Mouse (Mus musculus): Measurements from ENCODE around the gene Efna1. TPM values are rescaled to one million over a fixed set of nuclear protein-coding genes. Genes with fewer than 3 reads are reported as not detected.
A peak's percentile ranks its signal among the peaks of the same experiment; 100 is the strongest.

Efna1 gene
- polyA plus RNA-seq, 1 experiment, result 54.1 TPM

DNA sequence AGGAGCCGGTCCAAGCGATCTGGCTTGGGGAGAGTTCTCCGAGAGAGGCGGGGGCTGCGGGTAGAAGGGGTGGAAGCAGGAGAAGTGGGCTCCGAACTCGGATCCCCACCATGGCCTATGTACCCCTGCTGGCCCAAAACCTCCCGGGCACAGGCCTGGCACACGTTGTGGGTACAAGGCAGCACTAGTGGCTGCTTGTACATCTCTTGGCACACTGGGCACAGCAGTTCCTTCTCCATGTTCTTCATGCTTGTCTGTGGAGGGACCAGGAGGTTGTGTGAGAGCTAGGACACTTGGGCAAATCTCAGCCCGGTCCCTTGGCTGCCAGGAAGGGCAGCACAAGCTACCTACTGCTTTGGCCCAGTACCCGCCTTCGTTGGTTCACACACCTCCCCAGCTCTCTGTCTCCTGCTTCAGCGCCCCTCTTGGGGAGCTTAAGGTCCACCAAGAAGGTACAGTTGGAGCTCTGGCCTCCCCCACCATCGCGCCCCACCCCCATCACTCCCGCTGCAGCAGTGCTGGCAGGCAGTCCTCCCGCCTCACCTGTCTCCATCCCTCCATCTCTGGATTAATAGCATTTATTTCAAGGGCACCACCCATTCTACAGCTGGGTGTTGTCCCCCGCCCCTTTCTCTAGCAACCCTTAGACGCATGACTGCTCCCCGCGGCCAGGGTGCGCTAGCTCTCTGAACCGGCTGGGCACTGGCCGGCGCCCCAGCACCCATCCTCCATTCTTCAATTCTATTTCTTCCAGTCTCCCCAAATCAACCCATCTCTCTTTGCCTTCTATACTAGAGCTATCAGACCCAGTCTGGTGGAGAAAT, 36.6 kb downstream of the Efna1 start:
- TF ChIP-seq CTCF (conservative IDR thresholded peaks at IDR 0.05; ENCODE audit: insufficient read depth, insufficient read length, low read depth, low read length) (peak; percentile 32; the same call in 1 of the 2 replicates), POLR2A (IDR thresholded peaks at IDR 0.05; ENCODE audit: low read depth, low read length) (no peak)
- H3K36me3 ChIP-seq (ENCODE audit: control insufficient read depth, insufficient read depth, low read length), result no peaks in the 10 kb centered on the region
- DNase-seq, result peak; percentile 72
- WGBS, result 24% methylated on average over 25 of the region's 25 CpGs
- H3K27me3 ChIP-seq (replicated peaks; ENCODE audit: control insufficient read depth, insufficient read depth, low read length), result no peaks in the 10 kb centered on the region
- no peak overlapping the region for H3K27ac ChIP-seq (ENCODE audit: insufficient read depth, low read depth, low read length)
- peaks cover 18% of the 10 kb centered on the region for H3K4me1 ChIP-seq (ENCODE audit: control insufficient read depth, insufficient read depth, low read length)
- peak overlapping the region; percentile 34 for H3K4me3 ChIP-seq (ENCODE audit: insufficient read depth, low read depth, low read length)

DNA sequence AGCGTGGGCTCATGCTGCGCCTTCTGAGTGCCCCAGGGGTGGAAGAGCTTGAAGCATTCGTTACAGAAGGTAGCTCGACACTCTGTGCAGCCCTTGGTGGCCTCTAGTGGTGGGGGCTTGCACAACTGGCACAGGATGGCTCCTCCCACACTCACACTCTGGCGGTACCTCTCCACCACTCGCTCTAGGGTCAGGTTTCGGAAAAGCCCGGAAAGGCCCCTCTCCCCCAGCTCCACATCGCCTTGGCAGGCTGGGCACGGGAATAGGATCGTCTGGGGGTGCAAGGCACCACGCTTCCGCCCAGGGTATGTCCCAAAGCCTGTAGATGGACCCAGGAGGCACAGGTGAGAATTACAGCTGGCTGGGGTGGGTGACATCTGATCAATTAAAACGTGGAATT, 37.3 kb downstream of the Efna1 start:
- Histone ChIP-seq H3K27ac (ENCODE audit: insufficient read depth, low read depth, low read length) (no peak overlapping the region), H3K4me3 (ENCODE audit: insufficient read depth, low read depth, low read length) (no peak overlapping the region), H3K4me1 (ENCODE audit: control insufficient read depth, insufficient read depth, low read length) (peaks cover 18% of the 10 kb centered on the region), H3K27me3 (replicated peaks; ENCODE audit: control insufficient read depth, insufficient read depth, low read length) (no peaks in the 10 kb centered on the region), H3K36me3 (ENCODE audit: control insufficient read depth, insufficient read depth, low read length) (no peaks in the 10 kb centered on the region)
- TF ChIP-seq CTCF (conservative IDR thresholded peaks at IDR 0.05; ENCODE audit: insufficient read depth, insufficient read length, low read depth, low read length), result no peak; the same call in 1 of the 2 replicates
- no peak for TF ChIP-seq POLR2A (IDR thresholded peaks at IDR 0.05; ENCODE audit: low read depth, low read length)
- WGBS, result 33% methylated on average over 14 of the region's 14 CpGs
- DNase-seq, result peak; percentile 68

DNA sequence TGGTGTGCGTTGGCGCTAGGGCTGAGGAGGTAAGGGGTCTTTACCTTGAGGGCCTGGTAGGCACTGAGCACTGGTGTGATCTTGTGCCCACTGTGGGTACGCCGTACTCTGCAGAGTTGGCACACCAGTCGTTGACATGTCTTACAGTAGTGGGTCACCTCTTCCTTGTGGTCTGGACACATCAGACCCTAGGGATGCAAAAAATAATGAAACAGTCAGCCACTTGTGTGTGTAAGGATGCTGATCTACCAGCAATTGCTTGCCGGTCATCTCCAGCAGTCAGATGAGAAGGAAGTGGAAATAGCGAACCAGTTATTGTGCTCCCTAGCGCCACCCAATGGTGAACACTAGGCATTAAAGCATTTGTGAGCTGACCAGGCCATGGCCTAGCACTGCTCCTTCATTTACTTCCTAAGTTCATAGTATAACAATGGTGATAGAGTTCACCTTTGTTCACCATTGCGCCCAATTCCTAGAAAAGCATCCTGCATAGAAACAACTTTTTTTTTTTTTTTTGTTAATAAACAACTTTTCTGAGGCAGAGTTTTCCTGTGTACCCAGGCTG, 38.5 kb downstream of the Efna1 start:
- Histone ChIP-seq H3K27ac (ENCODE audit: insufficient read depth, low read depth, low read length) (no peak overlapping the region), H3K27me3 (replicated peaks; ENCODE audit: control insufficient read depth, insufficient read depth, low read length) (no peaks in the 10 kb centered on the region), H3K4me1 (ENCODE audit: control insufficient read depth, insufficient read depth, low read length) (peaks cover 18% of the 10 kb centered on the region), H3K4me3 (ENCODE audit: insufficient read depth, low read depth, low read length) (no peak overlapping the region), H3K36me3 (ENCODE audit: control insufficient read depth, insufficient read depth, low read length) (no peaks in the 10 kb centered on the region)
- TF ChIP-seq CTCF (conservative IDR thresholded peaks at IDR 0.05; ENCODE audit: insufficient read depth, insufficient read length, low read depth, low read length) (peak; percentile 88), POLR2A (IDR thresholded peaks at IDR 0.05; ENCODE audit: low read depth, low read length) (no peak)
- 60% methylated on average over 9 of the region's 9 CpGs for WGBS
- peak; percentile 87 for DNase-seq

DNA sequence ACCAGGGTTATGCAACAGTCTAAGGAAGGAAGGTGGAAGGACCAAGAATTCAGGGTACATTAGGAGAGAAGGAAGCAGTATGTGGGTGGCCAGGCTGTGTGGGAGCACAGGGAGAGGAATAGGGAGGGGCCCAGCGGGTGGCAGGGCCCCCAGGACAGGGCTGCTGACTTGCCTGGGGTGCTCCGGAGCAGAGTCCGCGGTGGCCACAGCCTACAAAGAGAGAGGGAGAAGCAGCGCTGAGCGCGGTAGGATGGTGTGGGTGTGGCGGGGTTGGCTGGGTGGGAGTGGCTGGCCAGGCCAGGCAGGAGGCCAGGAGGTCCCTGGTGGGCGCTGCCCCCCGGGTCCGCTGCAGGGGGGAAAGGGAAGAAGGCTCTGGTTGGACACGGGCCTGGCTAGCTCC, 42.4 kb downstream of the Efna1 start:
- WGBS, result 44% methylated on average over 12 of the region's 12 CpGs

DNA sequence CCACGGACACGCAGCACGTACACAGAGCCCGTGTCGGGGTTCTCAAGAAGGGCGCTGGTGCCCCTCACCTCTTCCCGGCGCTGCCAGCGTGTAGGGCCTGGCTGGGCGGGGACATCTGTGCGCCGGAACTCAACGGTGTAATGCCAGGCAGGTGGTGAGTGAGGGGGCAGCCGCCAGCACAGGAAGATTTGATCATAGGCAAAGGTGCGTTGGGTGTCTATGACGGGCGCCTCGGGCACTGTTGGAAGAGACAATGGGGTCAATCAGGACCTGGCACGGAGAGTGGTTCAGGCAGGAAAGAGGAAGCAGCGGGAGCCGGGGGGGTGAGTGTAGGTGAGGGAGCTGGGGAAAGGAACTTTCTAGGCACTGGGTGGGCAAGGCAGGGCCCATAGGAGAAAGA, 43.3 kb downstream of the Efna1 start:
- Histone ChIP-seq H3K36me3 (ENCODE audit: control insufficient read depth, insufficient read depth, low read length) (no peaks in the 10 kb centered on the region), H3K27ac (ENCODE audit: insufficient read depth, low read depth, low read length) (no peak overlapping the region), H3K27me3 (replicated peaks; ENCODE audit: control insufficient read depth, insufficient read depth, low read length) (no peaks in the 10 kb centered on the region), H3K4me3 (ENCODE audit: insufficient read depth, low read depth, low read length) (no peak overlapping the region), H3K4me1 (ENCODE audit: control insufficient read depth, insufficient read depth, low read length) (no peaks in the 10 kb centered on the region; the same call in 1 of the 2 replicates)
- TF ChIP-seq CTCF (conservative IDR thresholded peaks at IDR 0.05; ENCODE audit: insufficient read depth, insufficient read length, low read depth, low read length) (no peak), POLR2A (IDR thresholded peaks at IDR 0.05; ENCODE audit: low read depth, low read length) (no peak)
- 82% methylated on average over 21 of the region's 21 CpGs for WGBS
- DNase-seq, result no peak

More for the DNA sequence above, 42.4 kb downstream of the Efna1 start:
- H3K27ac ChIP-seq (ENCODE audit: insufficient read depth, low read depth, low read length), result no peak overlapping the region
- TF ChIP-seq POLR2A (IDR thresholded peaks at IDR 0.05; ENCODE audit: low read depth, low read length) (no peak), CTCF (conservative IDR thresholded peaks at IDR 0.05; ENCODE audit: insufficient read depth, insufficient read length, low read depth, low read length) (no peak)
- no peaks in the 10 kb centered on the region for H3K27me3 ChIP-seq (replicated peaks; ENCODE audit: control insufficient read depth, insufficient read depth, low read length)
- H3K4me1 ChIP-seq (ENCODE audit: control insufficient read depth, insufficient read depth, low read length), result peaks cover 6% of the 10 kb centered on the region
- no peaks in the 10 kb centered on the region for H3K36me3 ChIP-seq (ENCODE audit: control insufficient read depth, insufficient read depth, low read length)
- peak; percentile 35 for DNase-seq
- no peak overlapping the region for H3K4me3 ChIP-seq (ENCODE audit: insufficient read depth, low read depth, low read length)

DNA sequence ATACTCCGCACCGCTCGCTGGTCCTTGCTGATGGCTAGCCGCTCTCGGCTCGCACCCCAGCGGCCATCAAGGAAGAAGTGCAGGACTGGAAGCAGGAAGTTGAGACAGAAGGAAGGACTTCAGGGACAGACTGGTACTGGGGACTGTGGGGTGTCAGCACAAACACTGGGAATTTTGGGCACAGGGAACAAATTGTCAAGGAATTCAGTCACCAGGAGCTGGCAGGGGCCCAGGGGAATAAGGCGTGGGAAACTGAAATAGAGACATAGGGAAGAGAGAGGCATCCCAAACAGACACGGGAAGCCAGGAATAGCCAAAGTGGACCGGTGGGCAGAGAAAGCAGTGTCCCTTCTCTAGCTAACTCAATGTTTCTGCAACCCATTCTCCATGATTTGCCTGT, 44.4 kb downstream of the Efna1 start:
- TF ChIP-seq POLR2A (IDR thresholded peaks at IDR 0.05; ENCODE audit: low read depth, low read length) (no peak), CTCF (conservative IDR thresholded peaks at IDR 0.05; ENCODE audit: insufficient read depth, insufficient read length, low read depth, low read length) (no peak)
- Histone ChIP-seq H3K36me3 (ENCODE audit: control insufficient read depth, insufficient read depth, low read length) (no peaks in the 10 kb centered on the region), H3K4me1 (ENCODE audit: control insufficient read depth, insufficient read depth, low read length) (no peaks in the 10 kb centered on the region), H3K4me3 (ENCODE audit: insufficient read depth, low read depth, low read length) (no peak overlapping the region), H3K27ac (ENCODE audit: insufficient read depth, low read depth, low read length) (no peak overlapping the region), H3K27me3 (replicated peaks; ENCODE audit: control insufficient read depth, insufficient read depth, low read length) (no peaks in the 10 kb centered on the region)
- WGBS, result 89% methylated on average over 10 of the region's 10 CpGs
- DNase-seq, result no peak

DNA sequence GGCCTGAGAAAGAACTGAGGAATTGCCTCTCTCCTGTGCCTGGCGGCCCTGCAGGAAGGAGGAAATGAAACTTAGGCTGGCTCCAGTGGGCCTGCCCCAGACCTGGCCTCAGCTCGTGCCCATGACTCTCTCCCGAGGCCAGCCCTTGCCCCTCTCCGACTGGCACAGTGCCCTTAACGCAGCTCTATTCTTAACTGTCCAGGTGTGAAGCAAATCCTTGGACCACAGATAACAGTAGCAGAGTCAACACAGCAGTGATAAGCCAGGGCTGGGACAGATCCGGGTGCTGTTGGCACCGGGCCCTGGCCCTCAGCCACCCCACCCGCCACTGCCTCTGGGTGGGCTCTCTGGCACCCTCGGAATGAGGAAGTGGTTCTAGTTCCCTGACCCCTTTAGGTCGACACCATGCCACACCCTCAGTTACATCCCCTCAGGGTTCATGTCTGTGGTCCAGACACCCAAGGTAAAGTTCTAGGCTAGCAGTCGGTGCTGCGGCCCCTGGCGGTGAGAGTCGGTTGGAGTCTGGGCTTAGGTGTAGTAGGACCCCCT, 47.3 kb downstream of the Efna1 start:
- Histone ChIP-seq H3K27me3 (replicated peaks; ENCODE audit: control insufficient read depth, insufficient read depth, low read length) (no peaks in the 10 kb centered on the region), H3K4me3 (ENCODE audit: insufficient read depth, low read depth, low read length) (no peak overlapping the region), H3K36me3 (ENCODE audit: control insufficient read depth, insufficient read depth, low read length) (no peaks in the 10 kb centered on the region), H3K27ac (ENCODE audit: insufficient read depth, low read depth, low read length) (0 out of 2 replicates have a peak overlapping the region, but pooled peaks have one; percentile 40), H3K4me1 (ENCODE audit: control insufficient read depth, insufficient read depth, low read length) (no peaks in the 10 kb centered on the region)
- peak; percentile 31 for DNase-seq
- WGBS, result 49% methylated on average over 14 of the region's 14 CpGs
- TF ChIP-seq POLR2A (IDR thresholded peaks at IDR 0.05; ENCODE audit: low read depth, low read length) (no peak), CTCF (conservative IDR thresholded peaks at IDR 0.05; ENCODE audit: insufficient read depth, insufficient read length, low read depth, low read length) (no peak)
